Mouse (Mus musculus) kidney, embryonic 16.5 days (tissue): ENCODE measurements around the gene Fbp2. TPM values are rescaled to one million over a fixed set of nuclear protein-coding genes. Genes with fewer than 3 reads are reported as not detected.
"Not testable (repeated sequence)": the region's sequence is repeated elsewhere in the genome, so short reads cannot be mapped to it uniquely, and the experiment has no call there.

Source experiments
- ATAC-seq: fragments of 200-750 bp; cut with Nextera tagmentation; 2 replicates; pipeline ENCODE4 v1.8.0; 2017; ENCODE audit warnings: moderate TSS enrichment; ENCODE audit not compliant: low FRiP score, low TSS enrichment
- H3K27ac ChIP-seq: fragments of 300-500 bp; sonication (generic); 2 replicates; pipeline ENCODE4 v1.5.1; 2014; ENCODE audit warnings: low read length
- H3K27me3 ChIP-seq: fragments of 300-500 bp; sonication (generic); 2 replicates; pipeline ENCODE4 v1.6.1; 2014; ENCODE audit warnings: low read length, control low read depth, mixed read lengths; ENCODE audit not compliant: insufficient read depth
- H3K36me3 ChIP-seq: fragments of 300-500 bp; sonication (generic); 2 replicates; pipeline ENCODE4 v1.6.1; 2014; ENCODE audit warnings: low read length, control low read depth, mixed read lengths; ENCODE audit not compliant: insufficient read depth
- H3K4me1 ChIP-seq: fragments of 300-500 bp; sonication (generic); 2 replicates; pipeline ENCODE4 v1.6.1; 2014; ENCODE audit warnings: low read length, control low read depth, mixed read lengths; ENCODE audit not compliant: insufficient read depth
- H3K4me2 ChIP-seq: fragments of 300-500 bp; sonication (generic); replicated peaks from 2 replicates; pipeline ENCODE4 v1.6.1; 2014; ENCODE audit warnings: low read depth, low read length
- H3K4me3 ChIP-seq: fragments of 300-500 bp; sonication (generic); 2 replicates; pipeline ENCODE4 v1.5.1; 2014; ENCODE audit warnings: mild to moderate bottlenecking, low read length
- H3K9ac ChIP-seq: fragments of 300-500 bp; sonication (generic); replicated peaks from 2 replicates; pipeline ENCODE4 v1.6.1; 2014; ENCODE audit warnings: low read length
- H3K9me3 ChIP-seq: fragments of 300-500 bp; sonication (generic); 2 replicates; pipeline ENCODE4 v1.6.1; 2016; ENCODE audit warnings: low read length, control low read depth
- WGBS: fragments of 180-500 bp; shearing (Covaris S2); extraction: QIAGEN DNeasy Blood & Tissue Kit; methylation state at CpG from one replicate; pipeline ENCODE4 v1.1.7; 2014; 5-methylcytosine and 5-hydroxymethylcytosine counted together
- polyA plus RNA-seq: library from polyadenylated mRNA; unstranded; fragments of >200 nt; fragmentation: Nextera tagmentation; extraction: Ambion mirVana; gene quantifications from 2 replicates; pipeline ENCODE4 v1.2.1, GENCODE M21; 2015

The Fbp2 gene
- polyA plus RNA-seq, 1 experiment from 2014 or later = 28.9 TPM

GRCm38 (mm10) chr13:62854666-62855065 is 3.6 kb downstream of the Fbp2 start:
- H3K4me2 ChIP-seq = peak overlapping the region; percentile 30; the same call in 1 of the 2 replicates

DNA sequence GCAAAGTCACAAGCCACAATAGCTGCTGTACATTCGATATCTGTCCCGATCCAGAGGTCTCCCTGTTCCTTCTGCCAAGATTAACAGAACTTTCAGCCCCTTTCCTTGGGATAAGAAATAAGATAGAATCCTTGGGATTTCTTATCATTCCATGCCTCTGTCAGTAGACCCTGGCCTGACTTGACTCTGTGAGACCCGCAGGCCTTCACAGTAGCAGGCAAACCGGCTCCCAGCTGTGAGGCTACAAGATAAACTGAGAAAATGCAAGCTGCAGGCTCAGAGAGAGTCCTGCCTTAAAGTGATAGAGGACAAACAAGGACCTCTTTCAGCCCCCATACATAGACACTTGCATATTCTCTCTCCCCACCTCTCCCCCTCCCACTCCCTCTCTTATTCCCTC is 24.9 kb downstream of the Fbp2 start:
- Histone ChIP-seq H3K4me2 (no peak overlapping the region), H3K9me3 (no peaks in the 10 kb centered on the region), H3K27me3 (no peaks in the 10 kb centered on the region), H3K36me3 (no peaks in the 10 kb centered on the region), H3K4me3 (no peak overlapping the region), H3K9ac (no peak overlapping the region), H3K27ac (no peak overlapping the region), H3K4me1 (no peaks in the 10 kb centered on the region)
- no peak for ATAC-seq
- 42% methylated on average over 4 of the region's 4 CpGs for WGBS

More at GRCm38 (mm10) chr13:62854666-62855065, 3.6 kb downstream of the Fbp2 start:
- Histone ChIP-seq H3K36me3 (no peaks in the 10 kb centered on the region), H3K27me3 (0 out of 2 replicates have a peak, but pooled peaks cover 2% of the 10 kb centered on the region), H3K27ac (no peak overlapping the region), H3K4me1 (no peaks in the 10 kb centered on the region), H3K9ac (no peak overlapping the region), H3K9me3 (no peaks in the 10 kb centered on the region), H3K4me3 (no peak overlapping the region)
- WGBS = 10% methylated on average over 15 of the region's 15 CpGs
- ATAC-seq = no peak

GRCm38 (mm10) chr13:62832239-62832638 is 26.0 kb downstream of the Fbp2 start:
- no peak overlapping the region for H3K9ac ChIP-seq
- no peak for ATAC-seq
- WGBS = 80% methylated on average over 2 of the region's 2 CpGs
- H3K36me3 ChIP-seq = no peaks in the 10 kb centered on the region
- no peaks in the 10 kb centered on the region for H3K4me1 ChIP-seq
- no peaks in the 10 kb centered on the region for H3K9me3 ChIP-seq
- no peaks in the 10 kb centered on the region for H3K27me3 ChIP-seq
- no peak overlapping the region for H3K4me2 ChIP-seq
- no peak overlapping the region for H3K4me3 ChIP-seq
- no peak overlapping the region for H3K27ac ChIP-seq

DNA sequence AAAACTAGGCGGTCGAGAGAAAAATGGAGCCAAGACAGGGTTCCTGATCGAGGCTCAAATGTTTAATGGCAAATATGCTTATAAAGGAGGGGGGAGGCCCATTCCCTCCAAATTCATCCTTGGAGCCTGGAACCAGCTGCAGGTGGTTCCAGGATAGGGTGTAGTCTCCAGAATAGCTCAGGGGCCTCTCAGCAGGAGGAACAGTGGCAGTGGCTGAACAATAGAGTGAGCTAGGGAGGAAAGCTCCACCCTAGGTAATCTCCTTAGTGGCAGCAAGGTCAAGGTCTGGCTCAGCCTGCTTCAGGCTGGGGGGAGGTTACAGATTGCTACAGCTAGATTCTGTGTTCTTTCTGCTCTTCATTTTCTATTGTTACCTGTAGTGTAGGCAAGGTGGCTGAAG is 42.5 kb downstream of the Fbp2 start:
- H3K4me3 ChIP-seq, ATAC-seq, H3K4me1 ChIP-seq, H3K36me3 ChIP-seq, H3K27me3 ChIP-seq, H3K9me3 ChIP-seq, H3K9ac ChIP-seq, H3K4me2 ChIP-seq, H3K27ac ChIP-seq: not testable (repeated sequence)
- 87% methylated on average over 3 of the region's 3 CpGs for WGBS

DNA sequence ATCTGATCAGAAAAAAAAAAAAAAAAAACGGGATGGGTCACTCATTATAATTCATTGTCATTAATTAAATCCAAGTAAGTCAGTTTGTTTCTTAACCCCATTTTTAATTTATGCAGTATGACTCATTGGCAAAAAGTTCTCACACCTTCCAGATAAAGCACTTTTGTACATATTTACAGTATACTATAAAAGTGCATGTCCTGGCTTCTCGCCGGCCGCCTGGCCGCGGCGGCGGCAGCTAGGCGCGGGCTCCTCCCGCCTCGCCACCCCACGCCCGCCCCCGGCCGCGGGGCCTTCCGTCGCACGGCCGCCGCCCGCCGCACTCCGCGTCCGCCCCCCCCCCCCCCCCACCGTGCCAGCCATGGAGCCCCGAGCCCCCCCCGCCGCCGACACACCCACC is 45.5 kb downstream of the Fbp2 start:
- no peak overlapping the region for H3K27ac ChIP-seq
- H3K4me2 ChIP-seq = peak overlapping the region; percentile 60
- no peaks in the 10 kb centered on the region for H3K27me3 ChIP-seq
- peak overlapping the region; percentile 44 for H3K4me3 ChIP-seq
- H3K9ac ChIP-seq = 0 out of 2 replicates have a peak overlapping the region, but pooled peaks have one; percentile 35
- no peaks in the 10 kb centered on the region; the same call in 1 of the 2 replicates for H3K9me3 ChIP-seq
- no peaks in the 10 kb centered on the region for H3K4me1 ChIP-seq
- H3K36me3 ChIP-seq = no peaks in the 10 kb centered on the region
- ATAC-seq = no peak
- 11% methylated on average over 18 of the region's 32 CpGs for WGBS

GRCm38 (mm10) chr13:62807981-62808380 is 50.2 kb downstream of the Fbp2 start:
- not testable (repeated sequence) for H3K27ac ChIP-seq, H3K9ac ChIP-seq, H3K27me3 ChIP-seq, H3K4me3 ChIP-seq, H3K9me3 ChIP-seq, H3K36me3 ChIP-seq, H3K4me2 ChIP-seq, H3K4me1 ChIP-seq, ATAC-seq
- WGBS = 94% methylated on average over 6 of the region's 6 CpGs

Other genes starting within 250 kb of the Fbp2 start
- 11.6 and 15.0 TPM in 2 replicates for gene 6720489N17Rik, start 234.2 kb downstream of the Fbp2 start, polyA plus RNA-seq
- gene Platr25, start 97.7 kb downstream of the Fbp2 start, polyA plus RNA-seq = 28.9 and 31.6 TPM in 2 replicates
- gene Gm5141, start 72.6 kb downstream of the Fbp2 start, polyA plus RNA-seq = 10.2 and 10.5 TPM in 2 replicates
- 132 and 211 TPM in 2 replicates for gene Fbp1, start 29.9 kb upstream of the Fbp2 start, polyA plus RNA-seq
- 146 and 147 TPM in 2 replicates for gene 2010111I01Rik, start 106.5 kb upstream of the Fbp2 start, polyA plus RNA-seq